Mouse (Mus musculus): Measurements from ENCODE around the gene P4ha1.

Gene P4ha1

GRCm38 (mm10) chr10:59323488-59324161, 529 bp downstream of the P4ha1 start:
- DNase-seq (ENCODE audit: low read depth, low spot score): peak; percentile 63

- DNase-seq (ENCODE audit: low read depth, low spot score): peak; percentile 67
Measured at GRCm38 (mm10) chr10:59324311-59325165, 1.4 kb downstream of the P4ha1 start.

GRCm38 (mm10) chr10:59326612-59327315, 3.7 kb downstream of the P4ha1 start:
- DNase-seq (ENCODE audit: low read depth, low spot score): no peak

GRCm38 (mm10) chr10:59327316-59327710, 4.2 kb downstream of the P4ha1 start:
- DNase-seq (ENCODE audit: low read depth, low spot score): no peak

GRCm38 (mm10) chr10:59331546-59332256, 8.6 kb downstream of the P4ha1 start:
- no peak for DNase-seq (ENCODE audit: low read depth, low spot score)

- no peak for DNase-seq (ENCODE audit: low read depth, low spot score)
Measured at GRCm38 (mm10) chr10:59333400-59333799, 10.3 kb downstream of the P4ha1 start.

- no peak for DNase-seq (ENCODE audit: low read depth, low spot score)
Measured at GRCm38 (mm10) chr10:59334899-59335798, 12.1 kb downstream of the P4ha1 start.

GRCm38 (mm10) chr10:59336124-59336523, 13.0 kb downstream of the P4ha1 start:
- no peak for DNase-seq (ENCODE audit: low read depth, low spot score)

GRCm38 (mm10) chr10:59346560-59346959, 23.5 kb downstream of the P4ha1 start:
- DNase-seq (ENCODE audit: low read depth, low spot score): no peak

- DNase-seq (ENCODE audit: low read depth, low spot score): no peak
Measured at GRCm38 (mm10) chr10:59348200-59348599, 25.1 kb downstream of the P4ha1 start.

- no peak for DNase-seq (ENCODE audit: low read depth, low spot score)
Measured at GRCm38 (mm10) chr10:59349536-59349935, 26.4 kb downstream of the P4ha1 start.

- DNase-seq (ENCODE audit: low read depth, low spot score): no peak
Measured at GRCm38 (mm10) chr10:59353065-59353464, 30.0 kb downstream of the P4ha1 start.

- DNase-seq (ENCODE audit: low read depth, low spot score): no peak
Measured at GRCm38 (mm10) chr10:59354120-59354519, 31.0 kb downstream of the P4ha1 start.

- no peak for DNase-seq (ENCODE audit: low read depth, low spot score)
Measured at GRCm38 (mm10) chr10:59355020-59355419, 31.9 kb downstream of the P4ha1 start.

GRCm38 (mm10) chr10:59358744-59359143, 35.6 kb downstream of the P4ha1 start:
- DNase-seq (ENCODE audit: low read depth, low spot score): no peak

- no peak for DNase-seq (ENCODE audit: low read depth, low spot score)
Measured at GRCm38 (mm10) chr10:59363208-59363607, 40.1 kb downstream of the P4ha1 start.

GRCm38 (mm10) chr10:59364551-59364950, 41.5 kb downstream of the P4ha1 start:
- no peak for DNase-seq (ENCODE audit: low read depth, low spot score)

GRCm38 (mm10) chr10:59365804-59366589, 42.9 kb downstream of the P4ha1 start:
- DNase-seq (ENCODE audit: low read depth, low spot score): no peak

GRCm38 (mm10) chr10:59366746-59367145, 43.6 kb downstream of the P4ha1 start:
- DNase-seq (ENCODE audit: low read depth, low spot score): no peak

- no peak for DNase-seq (ENCODE audit: low read depth, low spot score)
Measured at GRCm38 (mm10) chr10:59367206-59367605, 44.1 kb downstream of the P4ha1 start.

Measured in forelimb bud, embryonic 11.5 days (tissue).